In the genomic region with DNA sequence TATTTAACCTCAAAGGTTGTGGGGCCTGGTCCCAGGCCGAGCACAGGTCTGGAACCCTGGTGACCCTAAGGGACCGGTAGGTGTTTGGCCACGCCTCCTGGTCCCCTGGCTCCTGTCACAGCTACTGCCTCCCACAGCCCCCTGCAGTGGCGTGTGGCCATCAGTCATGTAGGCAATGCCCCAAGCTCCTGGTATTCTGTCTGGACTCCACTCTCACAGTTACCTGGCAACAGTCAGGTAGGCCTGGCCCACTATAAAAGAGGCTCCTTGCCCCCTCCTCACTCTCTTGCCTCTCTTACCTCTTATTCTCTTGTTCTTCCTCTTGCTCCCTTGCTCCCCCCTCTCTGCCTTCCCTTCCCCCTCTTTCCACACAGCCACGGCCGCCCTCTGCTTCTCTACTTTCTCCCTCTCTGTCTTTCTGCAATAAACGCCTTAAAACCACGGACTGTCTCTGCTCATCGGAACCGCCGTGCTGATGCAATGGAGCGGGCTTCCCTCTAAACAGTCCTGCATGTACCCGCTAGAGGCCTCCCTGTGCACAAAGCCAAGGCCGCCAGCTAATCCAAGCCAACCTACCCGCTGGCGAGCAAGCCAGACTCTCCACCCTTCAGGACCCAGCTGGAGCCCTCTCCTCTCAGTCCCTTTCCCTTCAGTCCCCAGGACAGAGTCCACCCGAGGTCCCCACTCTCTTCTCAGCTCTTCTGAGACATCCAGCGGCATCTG, we compare ENCODE assay signal across 8 mouse cellular contexts. TPM values are rescaled to one million over a fixed set of nuclear protein-coding genes. Genes with fewer than 3 reads are reported as not detected.
DNase-seq lines count a peak whose midpoint lies in the region; ATAC-seq and TF ChIP-seq lines count a peak whose summit lies in the region.

No protein-coding gene starts in this region.

- no peak overlapping the region for H3K4me3 ChIP-seq in lung, adult 2 months (replicated peaks; ENCODE audit: extremely low read depth, low read depth, low read length)
- no peak overlapping the region for H3K4me3 ChIP-seq in olfactory bulb, adult 2 months (ENCODE audit: insufficient read depth, low read depth, low read length)

- TF ChIP-seq CTCF in lung, adult 2 months (IDR thresholded peaks at IDR 0.05; ENCODE audit: insufficient read depth, low read length) = peak; percentile 47; the same call in 1 of the 2 replicates
- TF ChIP-seq CTCF in olfactory bulb, adult 2 months (IDR thresholded peaks at IDR 0.05; ENCODE audit: insufficient read depth, low read depth, low read length) = peak; percentile 33; the same call in 1 of the 2 replicates

- TF ChIP-seq POLR2A in lung, adult 2 months (IDR thresholded peaks at IDR 0.05; ENCODE audit: borderline replicate concordance, extremely low read depth, low read depth, low read length) = no peak
- no peak for TF ChIP-seq POLR2A in olfactory bulb, adult 2 months (IDR thresholded peaks at IDR 0.05; ENCODE audit: insufficient read depth, low read depth, low read length)

- peak; percentile 68 to 80; a peak in 3 of 4 replicates for ATAC-seq in hematopoietic stem cell, adult 5-6 weeks (replicated peaks in 1 of 2; ENCODE audit: insufficient read depth in 1 of 2, low FRiP score in 2 of 2, low TSS enrichment in 1 of 2, low read depth in 1 of 2, poor library complexity in 2 of 2, severe bottlenecking in 2 of 2)

- no peak overlapping the region for H3K27ac ChIP-seq in olfactory bulb, adult 2 months (ENCODE audit: insufficient read depth, low read depth, low read length)

- peak; percentile 36 for DNase-seq in R1 (ENCODE audit: low read depth, low spot score)
- peak; percentile 55 for DNase-seq in cerebellum, adult 9-10 months
- peak; percentile 20 to 36 for DNase-seq in frontal cortex, postnatal 14 days (ENCODE audit: low spot score in 2 of 2)
- DNase-seq in layer of hippocampus, adult 9-10 months (ENCODE audit: low spot score) = peak; percentile 32
- DNase-seq in lung, adult 2 months = peak; percentile 35
- DNase-seq in thymus, postnatal 4 days = no peak

- H3K4me1 ChIP-seq in lung, adult 2 months (ENCODE audit: control insufficient read depth, insufficient read depth, low read length) = peaks cover 5% of the 10 kb centered on the region; the same call in 1 of the 2 replicates
- H3K4me1 ChIP-seq in olfactory bulb, adult 2 months (ENCODE audit: control insufficient read depth, insufficient read depth, low read length) = peaks cover 21% of the 10 kb centered on the region; the same call in 1 of the 2 replicates

- 37% methylated on average over 18 of the region's 18 CpGs for WGBS in lung, adult 2 months
- 40% methylated on average over 18 of the region's 18 CpGs for WGBS in olfactory bulb, adult 2 months

RNA-seq across cellular contexts. Expression of gene Filip1l, which starts 9.9 kb away (rescaled TPM):
- total RNA-seq in hematopoietic stem cell, adult 5-6 weeks (2017) = 3.3 and 6.0 TPM in 2 replicates
- polyA plus RNA-seq in lung, adult 2 months (2012; rRNA removed) = 10.3 and 15.1 TPM in 2 replicates
- not detected in 2 replicates for polyA plus RNA-seq in olfactory bulb, adult 2 months (2012; ENCODE audit: insufficient read depth, insufficient read length, low replicate concordance, missing spikeins)
